Mouse (Mus musculus): Measurements from ENCODE around the gene Lck.

Gene Lck

DNA sequence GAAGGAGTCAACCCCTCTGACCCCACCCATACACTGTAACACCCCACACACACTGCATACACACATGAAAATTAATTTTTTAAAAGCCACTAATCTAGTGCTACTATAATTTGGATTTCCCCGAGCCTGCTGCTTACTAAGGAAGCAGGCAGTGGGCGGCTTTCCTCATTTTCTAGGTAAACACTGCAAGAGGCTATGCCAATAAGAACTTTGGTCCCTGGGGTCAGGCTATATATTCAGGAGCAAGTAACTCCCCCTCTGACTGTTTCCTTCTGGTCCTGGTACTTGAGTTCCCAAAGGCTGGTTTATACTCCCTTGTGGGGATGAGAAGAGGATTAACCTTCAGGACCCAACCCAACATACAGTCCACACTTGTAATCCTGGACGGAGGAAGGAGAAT is 47.6 kb downstream of the Lck start:
- no peak overlapping the region for H3K4me3 ChIP-seq (replicated peaks; ENCODE audit: low read length)
- H3K36me3 ChIP-seq (ENCODE audit: insufficient read depth, low read length) = peaks cover 84% of the 10 kb centered on the region
- TF ChIP-seq NANOG (IDR thresholded peaks at IDR 0.05; ENCODE audit: borderline replicate concordance, low read length) (no peak), CTCF (conservative IDR thresholded peaks at IDR 0.05; ENCODE audit: low read length) (no peak), POU5F1 (IDR thresholded peaks at IDR 0.05; ENCODE audit: borderline replicate concordance, low read length) (no peak)

DNA sequence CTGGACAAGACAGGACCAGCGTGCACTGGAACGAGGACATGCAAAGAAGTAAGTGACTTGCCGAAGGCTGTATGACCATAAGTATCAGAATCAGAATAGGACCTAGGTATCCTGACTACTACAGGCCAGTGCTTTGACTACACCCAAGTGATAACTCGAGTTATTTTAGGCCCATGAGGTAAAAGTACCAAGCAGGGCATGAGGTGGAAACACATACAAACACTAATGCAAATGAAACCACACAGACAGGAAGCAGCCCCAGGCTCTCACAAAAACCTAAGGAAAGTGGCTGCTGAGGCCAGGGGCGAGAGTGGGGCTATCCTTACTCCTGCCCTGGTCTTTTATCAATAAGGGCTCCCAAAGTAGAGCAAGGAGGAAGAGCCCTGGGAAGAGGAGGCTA is 48.1 kb downstream of the Lck start:
- H3K36me3 ChIP-seq (ENCODE audit: insufficient read depth, low read length) = peaks cover 83% of the 10 kb centered on the region
- no peak overlapping the region for H3K4me3 ChIP-seq (replicated peaks; ENCODE audit: low read length)
- peaks cover 19% of the 10 kb centered on the region for H3K4me1 ChIP-seq (replicated peaks; ENCODE audit: low read depth, low read length)
- H3K9me3 ChIP-seq (ENCODE audit: low read length) = no peaks in the 10 kb centered on the region
- TF ChIP-seq CTCF (conservative IDR thresholded peaks at IDR 0.05; ENCODE audit: low read length) (no peak), NANOG (IDR thresholded peaks at IDR 0.05; ENCODE audit: borderline replicate concordance, low read length) (no peak), POU5F1 (IDR thresholded peaks at IDR 0.05; ENCODE audit: borderline replicate concordance, low read length) (no peak)
- H3K27me3 ChIP-seq (ENCODE audit: insufficient read depth, low read length) = no peaks in the 10 kb centered on the region

More for the DNA sequence above, 47.6 kb downstream of the Lck start:
- Histone ChIP-seq H3K4me1 (replicated peaks; ENCODE audit: low read depth, low read length) (peaks cover 19% of the 10 kb centered on the region), H3K27me3 (ENCODE audit: insufficient read depth, low read length) (no peaks in the 10 kb centered on the region), H3K9me3 (ENCODE audit: low read length) (no peaks in the 10 kb centered on the region)

DNA sequence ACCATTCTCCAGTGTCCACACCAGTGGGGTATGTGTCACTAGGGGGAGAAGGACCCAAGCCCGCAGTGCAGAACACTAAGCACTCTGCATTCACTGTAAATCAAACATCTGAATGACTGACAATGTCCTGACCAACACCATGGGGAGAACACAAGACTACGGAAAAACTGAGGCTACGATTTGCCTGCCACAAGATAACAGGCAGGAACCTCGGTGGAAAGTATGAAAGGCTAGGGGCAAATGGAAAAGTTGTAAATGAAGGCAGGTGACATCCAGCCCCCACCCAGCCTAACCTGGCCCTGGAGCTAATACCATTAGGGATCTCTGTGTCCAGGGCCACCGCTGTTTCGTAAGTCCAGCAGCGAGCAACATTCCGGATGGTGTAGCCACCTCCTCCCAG is 54.9 kb downstream of the Lck start:
- Histone ChIP-seq H3K27me3 (ENCODE audit: insufficient read depth, low read length) (no peaks in the 10 kb centered on the region), H3K4me1 (replicated peaks; ENCODE audit: low read depth, low read length) (peaks cover 30% of the 10 kb centered on the region), H3K36me3 (ENCODE audit: insufficient read depth, low read length) (peaks cover 86% of the 10 kb centered on the region), H3K9me3 (ENCODE audit: low read length) (no peaks in the 10 kb centered on the region), H3K4me3 (replicated peaks; ENCODE audit: low read length) (no peak overlapping the region)
- TF ChIP-seq NANOG (IDR thresholded peaks at IDR 0.05; ENCODE audit: borderline replicate concordance, low read length) = no peak
- TF ChIP-seq CTCF (conservative IDR thresholded peaks at IDR 0.05; ENCODE audit: low read length) = no peak
- TF ChIP-seq POU5F1 (IDR thresholded peaks at IDR 0.05; ENCODE audit: borderline replicate concordance, low read length) = no peak

DNA sequence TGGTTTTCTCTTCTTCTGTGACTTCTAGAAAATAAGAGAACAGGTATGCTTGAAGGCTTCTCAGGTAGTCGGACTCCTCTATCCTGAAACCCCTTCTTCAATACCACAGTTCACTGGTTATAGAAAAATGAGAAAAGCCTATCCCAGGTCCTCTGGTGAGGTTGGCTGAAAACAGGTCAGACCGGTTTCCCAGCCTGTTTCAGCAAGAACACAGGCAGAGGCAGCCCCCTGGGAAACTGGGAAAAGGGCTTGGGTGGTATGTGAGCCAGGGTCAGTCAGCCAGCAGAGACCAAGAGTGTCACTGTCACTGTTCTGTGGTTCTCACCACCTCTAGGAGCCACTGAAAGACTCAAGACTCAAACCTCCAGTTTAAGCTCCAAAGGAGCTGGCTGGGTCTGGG is 56.5 kb downstream of the Lck start:
- Histone ChIP-seq H3K36me3 (ENCODE audit: insufficient read depth, low read length) (peaks cover 70% of the 10 kb centered on the region), H3K4me3 (replicated peaks; ENCODE audit: low read length) (no peak overlapping the region), H3K4me1 (replicated peaks; ENCODE audit: low read depth, low read length) (peaks cover 43% of the 10 kb centered on the region), H3K9me3 (ENCODE audit: low read length) (no peaks in the 10 kb centered on the region), H3K27me3 (ENCODE audit: insufficient read depth, low read length) (no peaks in the 10 kb centered on the region)
- TF ChIP-seq POU5F1 (IDR thresholded peaks at IDR 0.05; ENCODE audit: borderline replicate concordance, low read length) = no peak
- TF ChIP-seq NANOG (IDR thresholded peaks at IDR 0.05; ENCODE audit: borderline replicate concordance, low read length) = no peak
- no peak for TF ChIP-seq CTCF (conservative IDR thresholded peaks at IDR 0.05; ENCODE audit: low read length)

DNA sequence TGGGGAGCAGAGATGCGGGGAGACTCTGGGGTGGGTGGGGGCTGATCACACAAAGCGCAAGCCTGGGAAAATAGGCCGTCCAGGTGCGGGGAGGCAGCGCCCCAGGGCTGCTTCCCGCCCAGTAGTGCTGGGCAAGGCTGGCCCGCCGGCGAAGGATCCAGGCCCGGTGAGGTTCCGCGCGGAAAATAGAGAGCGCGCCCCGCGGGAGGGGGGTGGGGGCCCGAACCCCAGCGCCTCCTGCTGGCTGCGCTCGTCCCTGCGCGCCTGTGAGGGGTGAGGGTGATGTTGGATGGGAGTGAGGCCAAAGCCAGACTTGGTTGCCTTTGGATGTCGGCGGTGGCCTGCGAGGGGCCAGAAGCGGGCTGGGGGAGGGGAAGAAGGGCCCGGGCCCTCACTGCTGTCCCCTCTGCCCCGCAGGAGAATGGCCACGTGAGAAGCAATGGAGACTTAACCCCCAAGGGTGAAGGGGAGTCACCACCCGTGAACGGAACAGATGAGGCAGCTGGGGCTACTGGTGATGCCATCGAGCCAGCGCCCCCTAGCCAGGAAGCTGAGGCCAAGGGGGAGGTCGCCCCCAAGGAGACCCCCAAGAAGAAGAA is 59.0 kb downstream of the Lck start:
- TF ChIP-seq POU5F1 (IDR thresholded peaks at IDR 0.05; ENCODE audit: borderline replicate concordance, low read length) (no peak), NANOG (IDR thresholded peaks at IDR 0.05; ENCODE audit: borderline replicate concordance, low read length) (no peak), CTCF (conservative IDR thresholded peaks at IDR 0.05; ENCODE audit: low read length) (no peak)
- H3K4me3 ChIP-seq (replicated peaks; ENCODE audit: low read length) = peak overlapping the region; percentile 91
- H3K9me3 ChIP-seq (ENCODE audit: low read length) = no peaks in the 10 kb centered on the region
- peaks cover 45% of the 10 kb centered on the region for H3K36me3 ChIP-seq (ENCODE audit: insufficient read depth, low read length)
- no peaks in the 10 kb centered on the region for H3K27me3 ChIP-seq (ENCODE audit: insufficient read depth, low read length)
- peaks cover 67% of the 10 kb centered on the region for H3K4me1 ChIP-seq (replicated peaks; ENCODE audit: low read depth, low read length)

DNA sequence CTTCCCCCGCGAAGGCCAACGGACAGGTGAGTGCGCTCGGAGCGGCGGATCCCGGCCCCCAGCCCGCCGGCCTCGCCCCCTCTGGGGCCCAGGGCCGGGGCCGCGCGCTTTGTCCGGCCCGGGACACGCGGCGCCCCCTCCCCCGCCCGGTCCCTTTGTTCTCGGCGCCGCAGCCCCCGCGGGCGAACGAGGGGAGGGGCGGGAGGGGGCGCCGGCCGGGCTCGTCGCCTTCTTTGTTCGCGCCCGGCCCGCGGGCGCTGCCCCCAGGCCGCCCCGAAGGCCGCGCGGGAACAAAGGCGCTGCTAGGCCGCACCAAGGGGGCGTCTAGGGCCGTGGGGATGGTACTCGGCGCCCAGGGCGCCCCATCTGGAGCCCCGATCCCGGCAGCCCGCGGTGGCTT is 59.5 kb downstream of the Lck start:
- no peak for TF ChIP-seq POU5F1 (IDR thresholded peaks at IDR 0.05; ENCODE audit: borderline replicate concordance, low read length)
- no peak for TF ChIP-seq NANOG (IDR thresholded peaks at IDR 0.05; ENCODE audit: borderline replicate concordance, low read length)
- TF ChIP-seq CTCF (conservative IDR thresholded peaks at IDR 0.05; ENCODE audit: low read length) = no peak
- peak overlapping the region; percentile 91 for H3K4me3 ChIP-seq (replicated peaks; ENCODE audit: low read length)
- H3K27me3 ChIP-seq (ENCODE audit: insufficient read depth, low read length) = no peaks in the 10 kb centered on the region
- peaks cover 40% of the 10 kb centered on the region for H3K36me3 ChIP-seq (ENCODE audit: insufficient read depth, low read length)
- H3K9me3 ChIP-seq (ENCODE audit: low read length) = no peaks in the 10 kb centered on the region
- peaks cover 72% of the 10 kb centered on the region for H3K4me1 ChIP-seq (replicated peaks; ENCODE audit: low read depth, low read length)

DNA sequence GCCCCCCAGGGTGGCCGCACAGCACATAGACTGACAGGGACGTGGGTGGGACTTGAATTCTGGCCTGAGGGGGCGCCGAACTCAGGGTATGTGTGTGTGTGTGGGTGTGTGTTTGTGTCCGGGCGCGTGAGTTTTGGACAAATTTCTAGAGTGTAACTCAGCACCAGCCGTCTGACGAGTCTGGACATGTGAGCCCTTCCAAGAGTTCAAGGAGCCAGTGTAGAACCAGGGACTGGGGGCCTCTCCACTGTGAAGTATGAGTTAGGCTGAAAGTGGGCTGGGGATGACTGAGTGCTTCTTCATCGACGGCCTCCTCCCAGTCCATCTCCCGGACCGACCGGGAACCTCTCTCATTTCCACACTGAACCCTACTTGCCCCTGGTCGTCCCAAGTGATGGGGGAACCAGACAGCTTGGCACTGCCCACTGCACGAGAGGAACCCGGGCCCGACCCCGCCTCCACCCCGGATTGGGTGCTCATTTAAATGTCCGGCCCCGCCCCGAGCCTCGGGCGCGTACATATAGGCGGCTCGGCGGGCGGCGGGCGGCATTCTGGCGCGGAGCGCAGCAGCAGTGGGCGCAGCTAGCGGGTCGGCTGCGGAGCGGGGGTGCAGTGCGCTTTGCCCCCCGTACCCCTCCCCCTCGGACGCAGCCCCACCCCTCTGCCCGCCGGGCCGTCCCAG is 60.2 kb downstream of the Lck start, which contains the start of gene Marcksl1:
Gene Marcksl1, plus strand, starts transcription at position 496 of the 682 bp plus-strand sequence.
- Histone ChIP-seq H3K9me3 (ENCODE audit: low read length) (no peaks in the 10 kb centered on the region), H3K4me1 (replicated peaks; ENCODE audit: low read depth, low read length) (peaks cover 75% of the 10 kb centered on the region), H3K27me3 (ENCODE audit: insufficient read depth, low read length) (no peaks in the 10 kb centered on the region), H3K36me3 (ENCODE audit: insufficient read depth, low read length) (peaks cover 34% of the 10 kb centered on the region), H3K4me3 (replicated peaks; ENCODE audit: low read length) (peak within 1 kb of the TSS; percentile 91)
- no peak for TF ChIP-seq POU5F1 (IDR thresholded peaks at IDR 0.05; ENCODE audit: borderline replicate concordance, low read length)
- no peak for TF ChIP-seq CTCF (conservative IDR thresholded peaks at IDR 0.05; ENCODE audit: low read length)
- TF ChIP-seq NANOG (IDR thresholded peaks at IDR 0.05; ENCODE audit: borderline replicate concordance, low read length) = no peak

DNA sequence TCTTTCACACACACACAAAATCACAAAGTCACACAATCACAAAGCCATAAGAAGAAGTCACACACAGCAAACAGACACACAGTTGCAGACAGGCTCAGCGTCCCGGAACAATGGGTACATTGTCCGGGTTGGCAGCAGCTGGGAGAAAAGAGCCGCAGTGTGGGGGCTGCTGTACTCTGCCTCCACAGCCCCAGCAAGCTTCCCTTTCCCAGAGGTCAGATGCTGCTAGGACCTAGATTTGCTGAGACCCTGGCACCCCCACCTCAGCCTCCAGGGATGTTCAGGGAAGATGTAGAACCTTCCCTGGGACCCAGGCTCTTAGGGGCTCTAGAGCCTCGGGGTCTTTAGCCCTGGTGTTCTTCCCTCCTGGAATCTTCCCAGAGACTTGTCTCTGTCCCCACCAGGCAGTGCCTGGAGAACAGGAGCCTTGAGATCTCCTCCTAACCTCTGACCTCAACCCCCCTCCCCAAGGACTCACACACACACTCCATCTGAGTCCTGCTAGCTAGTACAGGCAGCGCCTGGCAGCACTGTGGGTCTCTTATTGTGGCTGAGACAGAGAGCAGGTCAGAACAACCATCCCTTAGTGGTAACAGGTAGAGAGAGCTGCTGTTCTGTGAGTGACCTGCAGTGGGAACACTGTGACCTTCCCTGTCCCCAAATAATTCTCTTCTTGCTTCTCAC is 61.9 kb downstream of the Lck start:
- no peaks in the 10 kb centered on the region for H3K27me3 ChIP-seq (ENCODE audit: insufficient read depth, low read length)
- peaks cover 73% of the 10 kb centered on the region for H3K4me1 ChIP-seq (replicated peaks; ENCODE audit: low read depth, low read length)
- no peaks in the 10 kb centered on the region for H3K9me3 ChIP-seq (ENCODE audit: low read length)

More for the DNA sequence above, 61.9 kb downstream of the Lck start:
- TF ChIP-seq POU5F1 (IDR thresholded peaks at IDR 0.05; ENCODE audit: borderline replicate concordance, low read length) = no peak
- TF ChIP-seq NANOG (IDR thresholded peaks at IDR 0.05; ENCODE audit: borderline replicate concordance, low read length) = no peak
- TF ChIP-seq CTCF (conservative IDR thresholded peaks at IDR 0.05; ENCODE audit: low read length) = no peak
- Histone ChIP-seq H3K36me3 (ENCODE audit: insufficient read depth, low read length) (peaks cover 17% of the 10 kb centered on the region), H3K4me3 (replicated peaks; ENCODE audit: low read length) (no peak overlapping the region)

Data from E14TG2a.4 (cell line).